Mouse (Mus musculus) neural tube, embryonic 11.5 days (tissue): ENCODE data around the gene Vasn. TPM values are rescaled to one million over a fixed set of nuclear protein-coding genes. Genes with fewer than 3 reads are reported as not detected.
"Not testable (repeated sequence)": the region's sequence is repeated elsewhere in the genome, so short reads cannot be mapped to it uniquely, and the experiment has no call there.

ENCODE experiments used
- ATAC-seq: fragments of 200-750 bp; cut with Nextera tagmentation; 2 replicates; pipeline ENCODE4 v1.8.0; 2017; ENCODE audit warnings: moderate number of reproducible peaks, mild to moderate bottlenecking, moderate TSS enrichment, moderate library complexity; ENCODE audit not compliant: insufficient read depth, low FRiP score, low TSS enrichment
- DNase-seq: peaks from one replicate; pipeline ENCODE4 v3.0.0-alpha.2; 2015; ENCODE audit warnings: low spot score
- H3K27ac ChIP-seq: fragments of 300-500 bp; sonication (generic); 2 replicates; pipeline ENCODE4 v1.5.1; 2014; ENCODE audit warnings: low read depth, mild to moderate bottlenecking, low read length
- H3K27me3 ChIP-seq: fragments of 300-500 bp; sonication (generic); 2 replicates; pipeline ENCODE4 v1.6.1; 2014; ENCODE audit warnings: mild to moderate bottlenecking, low read length, mixed read lengths; ENCODE audit not compliant: control insufficient read depth, insufficient read depth
- H3K36me3 ChIP-seq: fragments of 300-500 bp; sonication (generic); 2 replicates; pipeline ENCODE4 v1.6.1; 2014; ENCODE audit warnings: mild to moderate bottlenecking, low read length, moderate library complexity, mixed read lengths; ENCODE audit not compliant: control insufficient read depth, insufficient read depth
- H3K4me1 ChIP-seq: fragments of 300-500 bp; sonication (generic); 2 replicates; pipeline ENCODE4 v1.6.1; 2014; ENCODE audit warnings: low read length, mixed read lengths; ENCODE audit not compliant: control insufficient read depth, insufficient read depth
- H3K4me2 ChIP-seq: fragments of 300-500 bp; sonication (generic); 2 replicates; pipeline ENCODE4 v1.6.1; 2014; ENCODE audit warnings: low read depth, mild to moderate bottlenecking, moderate library complexity
- H3K4me3 ChIP-seq: fragments of 300-500 bp; sonication (generic); 2 replicates; pipeline ENCODE4 v1.5.1; 2014; ENCODE audit warnings: low read depth, low read length
- H3K9ac ChIP-seq: fragments of 300-500 bp; sonication (generic); 2 replicates; pipeline ENCODE4 v1.6.1; 2014; ENCODE audit warnings: mild to moderate bottlenecking, low read length
- H3K9me3 ChIP-seq: fragments of 300-500 bp; sonication (generic); 2 replicates; pipeline ENCODE4 v1.6.1; 2016; ENCODE audit warnings: low read length; ENCODE audit not compliant: control insufficient read depth
- WGBS: fragments of 180-500 bp; shearing (Covaris S2); extraction: QIAGEN DNeasy Blood & Tissue Kit; methylation state at CpG from one replicate; pipeline ENCODE4 v1.1.7; 2014; 5-methylcytosine and 5-hydroxymethylcytosine counted together
- polyA plus RNA-seq: library from polyadenylated mRNA; unstranded; fragments of >200 nt; fragmentation: Nextera tagmentation; extraction: Ambion mirVana; gene quantifications from 2 replicates; pipeline ENCODE4 v1.2.1, GENCODE M21; 2014

The Vasn gene
- polyA plus RNA-seq, 1 experiment from 2014 or later: 11.1 TPM

DNA sequence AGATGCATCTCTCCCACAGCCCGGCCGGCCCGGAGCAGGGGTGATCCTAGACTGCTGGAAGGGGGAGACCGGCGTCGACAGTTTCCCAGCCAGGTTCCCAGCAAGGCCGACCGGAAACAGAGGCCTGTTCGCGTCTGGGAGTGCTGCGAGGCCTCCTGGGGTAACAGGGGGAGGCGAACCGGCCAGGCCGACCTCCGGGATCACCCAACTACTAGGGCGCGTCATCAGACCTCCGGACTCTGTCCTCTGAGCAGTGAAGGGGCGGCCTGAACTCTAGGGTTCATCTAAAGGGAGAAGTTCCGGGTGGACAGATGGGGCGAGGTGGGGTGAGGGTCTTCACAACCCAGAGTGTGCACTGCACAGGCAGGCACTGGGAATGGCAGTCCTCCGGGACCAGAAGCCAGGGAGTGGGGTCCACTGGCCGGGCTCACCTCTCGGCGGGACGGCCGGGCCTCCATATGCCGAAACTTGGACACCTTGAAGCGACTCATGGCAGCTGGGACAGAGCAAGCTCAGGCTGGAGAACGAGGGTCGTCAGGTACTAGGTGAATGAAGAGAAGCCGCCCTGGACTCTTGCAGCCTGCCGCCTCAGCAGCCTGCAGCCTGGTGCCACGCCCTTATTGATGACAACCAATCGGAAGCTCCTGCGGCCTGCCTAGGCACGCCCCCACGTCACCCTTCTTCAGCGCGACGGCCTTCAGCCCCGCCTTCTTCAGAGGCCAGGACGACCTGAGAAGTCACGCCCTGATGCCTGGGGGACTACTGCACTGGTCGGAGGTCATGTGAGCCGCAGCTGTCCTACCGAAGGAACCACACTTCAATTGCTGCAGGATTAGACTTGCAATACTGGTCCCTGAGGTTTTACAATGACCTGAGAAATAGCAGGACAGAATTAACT is 39.6 kb downstream of the Vasn start, which contains the start of gene Coro7:
Gene Coro7, minus strand, starts transcription at position 657 of the 898 bp plus-strand sequence.
- no peak within 1 kb of the TSS for H3K27ac ChIP-seq
- peaks cover 3% of the 10 kb centered on the region; the same call in 1 of the 2 replicates for H3K36me3 ChIP-seq
- H3K4me1 ChIP-seq: peaks cover 6% of the 10 kb centered on the region; the same call in 1 of the 2 replicates
- no peaks in the 10 kb centered on the region for H3K9me3 ChIP-seq
- H3K9ac ChIP-seq: peak within 1 kb of the TSS; percentile 36
- H3K4me3 ChIP-seq: peak within 1 kb of the TSS; percentile 62
- peak; percentile 92 for DNase-seq
- H3K4me2 ChIP-seq: peak within 1 kb of the TSS; percentile 59
- H3K27me3 ChIP-seq: no peaks in the 10 kb centered on the region
- peak; percentile 92 for ATAC-seq
- under 1% methylated on average over 47 of the region's 47 CpGs for WGBS

- WGBS: 89% methylated on average over 3 of the region's 3 CpGs
- H3K4me1 ChIP-seq, ATAC-seq: not testable (repeated sequence)
Measured at GRCm38 (mm10) chr16:4680922-4681455, 41.2 kb downstream of the Vasn start.

GRCm38 (mm10) chr16:4682628-4683179 is 43.0 kb downstream of the Vasn start:
- Histone ChIP-seq H3K36me3 (peaks cover 2% of the 10 kb centered on the region; the same call in 1 of the 2 replicates), H3K27me3 (no peaks in the 10 kb centered on the region), H3K9me3 (no peaks in the 10 kb centered on the region), H3K4me3 (0 out of 2 replicates have a peak overlapping the region, but pooled peaks have one; percentile 93), H3K4me1 (peaks cover 6% of the 10 kb centered on the region; the same call in 1 of the 2 replicates), H3K4me2 (peak overlapping the region; percentile 77; the same call in 1 of the 2 replicates), H3K27ac (no peak overlapping the region), H3K9ac (no peak overlapping the region)
- 76% methylated on average over 4 of the region's 4 CpGs for WGBS
- DNase-seq: no peak
- no peak for ATAC-seq

More at GRCm38 (mm10) chr16:4680922-4681455, 41.2 kb downstream of the Vasn start:
- not testable (repeated sequence) for H3K4me2 ChIP-seq, H3K4me3 ChIP-seq, H3K27me3 ChIP-seq, DNase-seq, H3K9ac ChIP-seq, H3K9me3 ChIP-seq, H3K27ac ChIP-seq, H3K36me3 ChIP-seq

GRCm38 (mm10) chr16:4683193-4683580 is 43.4 kb downstream of the Vasn start:
- H3K4me1 ChIP-seq: peaks cover 6% of the 10 kb centered on the region; the same call in 1 of the 2 replicates
- no peak overlapping the region for H3K27ac ChIP-seq
- H3K27me3 ChIP-seq: no peaks in the 10 kb centered on the region
- no peak for DNase-seq
- peak overlapping the region; percentile 75 for H3K9ac ChIP-seq
- no peak for ATAC-seq
- WGBS: 35% methylated on average over 9 of the region's 9 CpGs
- H3K4me2 ChIP-seq: peak overlapping the region; percentile 77
- H3K9me3 ChIP-seq: no peaks in the 10 kb centered on the region
- peaks cover 2% of the 10 kb centered on the region; the same call in 1 of the 2 replicates for H3K36me3 ChIP-seq
- H3K4me3 ChIP-seq: peak overlapping the region; percentile 93

GRCm38 (mm10) chr16:4683581-4684456 is 44.1 kb downstream of the Vasn start:
- ATAC-seq: peak; percentile 77
- no peak overlapping the region for H3K27ac ChIP-seq
- under 1% methylated on average over 54 of the region's 54 CpGs for WGBS
- H3K4me1 ChIP-seq: peaks cover 2% of the 10 kb centered on the region; the same call in 1 of the 2 replicates
- peak overlapping the region; percentile 75 for H3K9ac ChIP-seq
- H3K4me2 ChIP-seq: peak overlapping the region; percentile 77
- H3K9me3 ChIP-seq: no peaks in the 10 kb centered on the region
- no peaks in the 10 kb centered on the region for H3K27me3 ChIP-seq
- DNase-seq: peak; percentile 95
- peak overlapping the region; percentile 93 for H3K4me3 ChIP-seq
- peaks cover 2% of the 10 kb centered on the region; the same call in 1 of the 2 replicates for H3K36me3 ChIP-seq

DNA sequence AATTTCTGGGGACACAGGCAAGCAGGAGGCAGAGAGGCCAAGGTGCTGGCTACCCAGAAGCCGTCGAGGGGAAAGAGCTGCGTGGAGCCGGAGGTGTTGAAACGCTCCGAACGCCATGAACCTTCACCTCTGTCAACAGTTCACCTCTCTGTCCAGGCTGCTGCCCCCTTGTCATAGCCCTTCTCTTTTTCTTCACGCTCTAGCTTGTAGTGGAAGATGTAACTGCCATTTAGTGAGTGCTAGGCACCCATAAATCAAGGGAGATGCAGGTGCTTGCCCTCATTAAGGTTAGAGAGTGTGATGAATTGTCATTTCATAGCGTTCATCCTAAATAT is 44.7 kb downstream of the Vasn start:
- ATAC-seq (no peak), DNase-seq (no peak)
- H3K9ac ChIP-seq: peak overlapping the region; percentile 75
- H3K4me2 ChIP-seq: peak overlapping the region; percentile 77
- 1% methylated on average over 9 of the region's 9 CpGs for WGBS
- H3K4me3 ChIP-seq: peak overlapping the region; percentile 93
- H3K9me3 ChIP-seq: no peaks in the 10 kb centered on the region
- H3K36me3 ChIP-seq: peaks cover 5% of the 10 kb centered on the region; the same call in 1 of the 2 replicates
- no peaks in the 10 kb centered on the region for H3K27me3 ChIP-seq
- no peaks in the 10 kb centered on the region; the same call in 1 of the 2 replicates for H3K4me1 ChIP-seq
- H3K27ac ChIP-seq: no peak overlapping the region

DNA sequence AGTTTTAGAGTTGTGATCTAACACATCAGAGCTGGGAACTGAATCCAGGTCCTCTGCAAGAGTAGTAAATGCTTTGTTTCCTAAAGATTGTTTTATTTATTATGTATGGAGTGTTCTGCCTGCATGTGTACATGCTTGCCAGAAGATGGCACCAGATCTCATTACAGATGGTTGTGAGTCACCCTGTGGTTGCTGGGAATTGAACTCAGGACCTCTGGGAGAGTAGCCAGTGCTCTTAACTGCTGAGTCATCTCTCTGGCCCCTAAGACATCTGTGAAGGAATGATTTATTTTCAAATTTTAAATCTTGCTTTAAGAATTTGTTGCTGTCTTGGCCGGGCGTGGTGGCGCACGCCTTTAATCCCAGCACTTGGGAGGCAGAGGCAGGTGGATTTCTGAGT is 49.6 kb downstream of the Vasn start:
- H3K4me1 ChIP-seq, ATAC-seq, H3K27me3 ChIP-seq, H3K4me3 ChIP-seq, H3K27ac ChIP-seq, H3K9ac ChIP-seq, DNase-seq, H3K9me3 ChIP-seq, H3K4me2 ChIP-seq: not testable (repeated sequence)
- WGBS: 97% methylated on average over 4 of the region's 4 CpGs
- peaks cover 18% of the 10 kb centered on the region for H3K36me3 ChIP-seq
